Mouse (Mus musculus) adrenal gland, adult 8-10 months (tissue): ENCODE data around the gene Polr3b. TPM values are rescaled to one million over a fixed set of nuclear protein-coding genes. Genes with fewer than 3 reads are reported as not detected.

Experiments
- DNase-seq: peaks from one replicate; pipeline ENCODE4 v3.0.0; 2022
- total RNA-seq, 4 experiments: library from RNA; stranded (reverse); gene quantifications; 2 replicates each; pipeline ENCODE4 v1.2.4; 2022

The Polr3b gene
- total RNA-seq, 4 experiments from 2014 or later, result 27.4 to 32.3 (median 31.2) TPM

DNA sequence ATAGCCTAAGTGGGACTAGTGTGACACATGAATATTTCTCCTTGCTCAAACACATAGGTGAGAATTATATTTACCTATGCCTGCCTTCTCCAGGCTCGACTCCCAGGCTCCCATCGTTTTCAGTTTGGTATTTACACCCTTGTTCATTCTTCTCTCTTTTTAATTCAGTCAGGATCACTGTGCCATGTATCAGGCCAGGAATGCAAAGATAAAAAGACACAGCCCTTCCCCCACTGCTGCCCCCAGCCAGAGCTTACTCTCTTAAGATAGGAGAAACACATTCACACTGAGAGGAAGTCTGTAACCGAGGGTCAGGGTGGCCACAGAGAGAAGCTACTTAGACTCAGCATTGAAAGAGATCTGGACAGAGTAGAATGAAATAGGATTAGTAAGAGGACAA lies 10.4 kb upstream of the Polr3b start:
- no peak for DNase-seq

DNA sequence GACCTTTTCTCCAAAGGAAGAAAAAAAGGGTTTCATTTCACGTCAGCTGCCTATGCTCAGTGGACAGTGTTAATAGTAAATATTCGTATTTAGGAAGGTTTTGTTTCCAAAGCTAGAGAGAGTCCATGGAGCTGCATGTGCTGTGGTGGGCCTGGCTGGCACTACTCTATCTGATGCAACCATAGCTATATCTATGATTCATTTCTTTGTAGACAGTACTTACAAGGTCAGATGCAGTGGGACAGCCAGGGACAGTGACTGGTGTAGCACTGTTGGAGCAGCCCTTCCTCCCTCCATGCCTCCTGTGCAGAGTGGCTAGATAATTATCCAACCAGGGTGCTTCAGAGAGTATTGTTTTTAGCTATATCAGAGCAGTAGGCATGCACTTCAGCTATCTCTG lies 9.8 kb upstream of the Polr3b start:
- DNase-seq, result peak; percentile 67

DNA sequence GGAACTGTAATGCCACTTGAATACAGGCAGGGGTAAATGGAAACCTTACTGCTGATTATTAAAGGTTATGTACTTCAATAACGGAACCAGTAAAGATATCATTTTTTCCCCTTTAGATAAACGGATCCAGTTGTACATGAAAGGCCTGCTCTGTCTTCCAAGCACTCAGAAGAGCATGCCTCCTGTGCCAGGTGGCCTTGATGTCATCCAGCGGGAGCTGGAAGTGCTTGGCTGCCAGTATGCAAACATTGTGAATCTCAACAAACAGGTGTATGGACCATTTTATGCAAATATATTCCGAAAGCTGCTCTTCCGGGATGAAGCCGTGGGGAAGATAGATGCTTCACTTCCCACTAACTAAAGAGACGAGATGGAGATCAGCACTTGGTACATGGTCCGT lies 8.7 kb upstream of the Polr3b start:
- DNase-seq, result no peak

DNA sequence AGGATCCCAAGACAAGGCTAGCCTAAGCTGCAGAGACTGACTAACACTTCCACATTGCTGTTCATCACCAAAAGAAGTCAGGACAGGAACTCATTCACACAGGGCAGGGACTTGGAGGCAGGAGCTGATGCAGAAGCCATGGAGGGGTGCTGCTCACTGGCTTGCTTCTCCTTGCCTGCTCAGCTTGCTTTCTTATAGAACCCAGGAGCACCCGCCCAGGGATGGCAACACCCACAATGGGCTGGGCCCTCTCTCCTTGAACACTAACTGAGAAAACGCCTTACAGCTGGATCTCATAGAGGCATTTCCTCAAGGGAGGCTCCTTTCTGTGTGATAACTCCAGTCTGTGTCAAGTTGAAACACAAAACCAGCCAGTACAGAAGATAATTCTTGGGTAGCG lies 7.0 kb upstream of the Polr3b start:
- DNase-seq, result no peak

DNA sequence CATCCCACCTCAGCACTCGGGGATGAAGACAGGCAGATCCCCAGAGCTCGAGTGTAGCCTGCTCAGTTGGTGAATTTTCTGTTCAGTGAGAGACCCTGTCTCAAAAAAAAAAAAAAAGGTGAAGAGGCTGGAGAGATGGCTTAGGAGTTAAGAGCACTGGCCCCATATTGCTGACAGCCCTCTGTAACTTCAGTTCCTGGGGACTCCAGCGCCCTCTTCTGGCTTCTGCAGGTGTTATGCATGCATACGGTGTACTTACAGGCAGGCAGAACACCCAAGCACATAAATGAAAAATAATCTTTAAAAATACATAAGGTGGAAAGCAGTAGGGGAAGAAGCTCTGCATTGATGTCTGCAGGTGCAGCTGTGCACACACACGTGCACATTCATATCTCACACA lies 9.1 kb downstream of the Polr3b start:
- no peak for DNase-seq

DNA sequence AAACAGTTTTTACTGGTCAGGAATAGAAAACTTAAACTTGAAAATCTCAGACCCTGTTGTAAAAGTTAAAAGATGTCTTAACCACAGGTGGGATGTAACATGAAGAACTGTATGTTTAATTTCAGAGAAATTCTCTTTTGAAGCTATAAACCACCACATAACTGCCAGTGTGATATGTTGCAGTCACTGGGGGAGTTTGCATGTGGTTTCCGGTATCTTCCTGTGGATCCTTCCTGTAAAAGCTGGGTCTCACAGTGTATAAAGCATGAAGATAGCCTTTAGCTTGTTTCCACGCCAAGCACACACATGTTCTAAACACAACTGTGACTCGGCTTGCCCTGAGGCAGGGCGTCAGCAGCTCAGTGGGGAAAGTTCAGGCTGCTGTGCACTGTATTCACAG lies 9.9 kb downstream of the Polr3b start:
- DNase-seq, result no peak

DNA sequence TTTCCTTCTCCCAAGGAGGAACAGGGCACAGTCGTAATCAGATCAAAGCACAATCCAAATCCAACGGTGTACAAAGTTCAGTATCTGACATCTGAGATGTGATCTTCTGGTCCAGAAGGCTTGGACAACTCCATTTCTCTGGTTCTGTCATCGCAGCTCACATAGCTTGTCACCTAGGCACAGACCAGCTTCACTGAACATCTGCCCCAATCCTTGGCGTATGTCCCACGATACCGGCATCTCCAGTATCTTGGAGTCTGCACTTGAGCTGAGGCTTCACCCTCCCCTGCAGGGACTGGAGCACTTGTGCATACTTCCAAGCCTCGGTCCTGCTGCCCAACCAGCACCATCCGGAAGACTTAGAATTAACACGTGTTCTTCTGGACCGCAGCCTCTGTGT lies 14.6 kb downstream of the Polr3b start:
- no peak for DNase-seq

DNA sequence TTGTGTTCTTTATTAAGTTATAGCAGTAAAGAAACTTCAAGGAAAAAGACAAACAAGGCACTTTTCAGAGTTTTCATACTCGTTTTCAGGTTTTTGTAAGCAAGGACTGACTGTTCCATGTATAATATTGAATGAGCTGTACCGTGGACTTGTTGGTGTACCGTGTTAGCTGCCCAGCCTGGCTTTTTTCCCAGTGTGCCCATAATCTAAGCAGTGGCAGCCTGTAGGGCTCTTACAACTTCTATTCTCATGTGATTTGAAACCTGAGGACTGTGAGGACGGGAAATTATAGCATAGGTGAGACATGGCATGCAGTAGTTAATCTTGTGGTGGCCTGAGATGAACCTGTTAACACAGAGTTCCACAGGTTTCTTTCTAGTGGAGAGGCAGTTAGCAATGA lies 16.3 kb downstream of the Polr3b start:
- DNase-seq, result no peak

DNA sequence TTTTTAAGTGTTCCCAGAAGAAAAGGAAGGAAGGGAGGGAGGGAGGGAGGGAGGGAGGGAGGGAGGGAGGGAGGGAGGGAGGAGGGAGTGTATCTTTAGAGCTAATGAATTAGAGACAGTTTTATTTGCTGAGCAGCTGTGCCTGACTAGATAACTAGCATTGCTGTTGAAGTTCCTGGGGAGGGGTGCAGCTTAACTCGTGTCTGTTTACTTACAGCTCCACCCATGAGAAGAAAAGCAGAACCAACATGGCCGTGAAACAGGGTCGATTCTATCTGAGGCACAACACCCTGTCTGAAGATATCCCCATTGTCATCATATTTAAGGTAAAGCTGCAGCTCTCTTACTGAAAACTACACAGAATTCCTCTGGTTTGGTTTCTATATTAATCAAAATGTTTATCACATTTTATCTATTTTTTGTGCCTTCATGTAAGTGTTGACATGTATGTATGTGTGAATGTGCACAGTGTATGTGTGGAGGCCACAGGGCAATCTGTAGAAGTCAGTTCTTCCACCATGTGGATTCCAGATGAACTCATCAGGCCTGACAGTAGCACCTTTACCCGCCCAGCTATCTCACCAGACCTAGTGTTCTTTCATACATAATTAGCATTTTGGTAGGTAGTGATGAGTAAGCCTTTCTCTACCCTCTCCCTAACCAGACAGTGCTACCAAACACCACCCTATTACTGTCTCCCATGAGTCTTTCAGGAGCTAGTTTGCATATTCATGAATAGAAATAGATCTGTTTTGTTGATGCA lies 17.6 kb downstream of the Polr3b start:
- DNase-seq, result no peak

DNA sequence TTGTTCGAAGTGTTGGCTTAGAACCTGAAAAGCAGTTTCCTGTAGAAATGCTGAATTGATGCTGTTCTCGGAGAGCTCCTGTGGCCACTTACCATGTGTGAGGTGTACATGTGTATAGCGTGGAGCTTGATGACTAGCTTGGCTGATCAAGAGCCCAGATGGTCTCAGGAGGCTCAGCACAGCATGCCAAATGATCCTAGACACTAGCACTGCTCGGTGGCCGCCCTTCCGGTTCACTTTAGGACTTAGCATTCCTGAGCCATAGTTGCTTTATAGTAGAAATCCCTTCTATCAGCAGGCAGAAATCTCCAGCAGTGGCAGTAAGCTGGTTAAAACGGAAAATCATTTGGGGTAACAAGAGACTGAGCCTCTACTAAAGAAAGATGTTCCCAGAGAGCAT lies 18.8 kb downstream of the Polr3b start:
- DNase-seq, result no peak

DNA sequence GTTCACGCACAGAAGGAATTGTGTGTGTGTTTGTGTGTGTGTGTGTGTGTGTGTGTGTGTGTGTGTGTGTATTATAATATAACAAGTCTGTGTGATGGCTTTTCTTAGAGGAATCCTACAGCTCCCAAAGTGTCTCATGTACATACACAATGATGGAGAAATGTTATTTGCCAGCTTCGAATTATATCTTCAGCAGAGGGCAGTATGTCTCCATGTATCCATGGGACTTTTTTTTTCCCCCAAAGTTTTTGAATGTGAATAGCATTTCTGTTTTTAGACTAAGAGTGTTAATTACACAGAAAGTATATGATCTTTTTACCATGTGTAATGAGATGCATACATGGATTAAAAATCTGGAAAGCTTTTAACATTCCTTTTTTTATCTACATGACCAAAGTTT lies 19.5 kb downstream of the Polr3b start:
- no peak for DNase-seq

DNA sequence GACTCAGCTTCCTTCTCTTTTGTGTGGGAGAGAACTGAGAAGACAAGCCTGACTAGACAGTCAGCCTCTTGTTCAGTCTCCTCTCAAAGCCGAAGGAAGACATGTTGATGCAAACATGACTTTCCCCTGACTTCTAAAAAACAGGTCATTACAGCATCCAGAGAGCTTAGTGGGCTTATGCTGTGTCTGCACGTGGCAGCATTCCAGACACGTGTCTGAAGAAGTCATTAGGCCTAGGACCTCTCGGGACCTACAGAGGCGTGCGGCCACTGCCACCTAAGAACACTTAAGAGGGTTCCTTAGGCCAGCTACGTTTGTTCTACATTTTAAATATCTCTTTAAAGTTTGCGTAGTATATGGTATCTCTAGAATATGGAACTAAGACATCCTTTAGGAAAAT lies 23.8 kb downstream of the Polr3b start:
- no peak for DNase-seq

DNA sequence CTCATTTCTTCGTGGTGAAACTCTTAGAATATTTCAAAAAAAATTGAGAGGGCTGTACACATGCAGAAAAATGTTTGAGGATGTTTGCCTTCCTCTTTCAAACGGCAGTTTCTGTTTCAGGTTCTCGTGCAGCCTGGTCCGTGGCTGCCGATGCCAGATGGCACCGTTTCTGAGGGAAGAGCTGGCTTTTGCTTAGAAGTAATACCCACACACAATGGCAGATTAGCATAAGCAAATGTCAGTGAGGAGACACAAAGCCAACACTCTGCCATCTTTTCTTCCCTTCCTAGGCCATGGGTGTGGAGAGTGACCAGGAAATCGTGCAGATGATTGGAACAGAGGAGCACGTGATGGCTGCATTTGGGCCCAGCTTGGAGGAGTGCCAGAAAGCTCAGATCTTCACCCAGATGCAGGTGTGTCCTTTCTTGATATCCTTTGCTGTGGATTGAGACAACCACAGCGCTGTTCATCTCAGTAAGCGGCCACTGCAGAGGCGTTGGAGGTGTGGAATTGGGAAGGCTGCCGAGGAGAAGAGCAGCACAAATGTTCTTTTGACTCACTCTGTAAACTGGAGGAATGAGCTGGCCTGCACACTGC lies 24.5 kb downstream of the Polr3b start:
- DNase-seq, result no peak

DNA sequence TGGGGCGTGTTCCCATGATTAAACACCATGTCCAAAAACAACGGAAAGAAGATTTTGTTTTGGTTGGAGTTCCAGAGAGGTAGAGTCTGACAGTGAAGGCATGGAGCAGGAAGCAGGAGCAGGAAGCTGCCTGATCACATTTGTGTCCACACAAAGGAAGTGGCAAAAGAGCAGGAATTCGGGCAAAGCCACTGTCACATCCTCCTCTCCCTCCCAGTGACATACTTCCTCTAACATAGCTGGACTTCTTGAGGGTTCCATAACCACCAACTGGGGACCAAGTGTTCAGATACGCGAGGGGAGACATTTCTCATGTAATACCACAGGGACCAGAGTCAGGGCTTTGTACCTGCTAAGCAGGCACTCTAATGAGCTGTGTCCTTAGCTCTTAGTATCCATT lies 25.2 kb downstream of the Polr3b start:
- DNase-seq, result no peak

DNA sequence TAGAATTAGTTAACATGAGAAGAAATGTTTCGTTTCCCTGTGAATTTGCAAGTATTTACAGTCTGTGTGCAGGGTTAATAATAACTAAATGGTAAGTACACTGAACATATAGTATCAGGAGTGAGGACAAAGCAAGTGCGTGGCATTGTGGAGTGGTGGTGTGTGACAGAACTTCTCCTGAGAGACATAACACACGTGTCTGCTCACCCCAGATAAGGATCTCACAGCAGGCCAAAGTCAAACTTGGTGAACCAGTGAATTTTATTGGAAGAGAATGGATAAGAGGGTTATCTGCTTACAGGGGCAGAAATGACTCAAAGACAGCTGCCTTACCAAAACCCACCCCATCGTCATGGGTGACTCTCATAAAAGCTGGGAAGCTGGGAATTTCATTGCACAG lies 26.8 kb downstream of the Polr3b start:
- no peak for DNase-seq

DNA sequence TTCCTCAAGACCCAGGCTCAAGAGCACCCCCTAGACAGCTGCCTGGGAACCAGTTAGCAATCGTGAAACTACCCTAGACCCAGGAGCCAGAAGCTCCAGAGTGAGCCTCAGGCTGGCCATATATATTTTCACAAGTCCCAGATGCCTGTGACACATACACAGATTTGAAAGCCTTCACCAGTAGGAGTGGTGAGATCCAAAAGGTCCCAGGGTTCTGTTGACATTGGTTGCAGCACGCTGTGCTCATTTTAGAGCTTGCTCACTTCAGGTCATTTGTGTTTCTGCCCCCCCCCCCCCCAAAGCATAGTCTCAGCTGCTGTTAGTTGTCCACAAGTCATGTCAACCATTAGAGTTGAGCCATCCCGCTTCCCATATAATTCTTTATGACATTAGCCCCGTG lies 31.9 kb downstream of the Polr3b start:
- no peak for DNase-seq

DNA sequence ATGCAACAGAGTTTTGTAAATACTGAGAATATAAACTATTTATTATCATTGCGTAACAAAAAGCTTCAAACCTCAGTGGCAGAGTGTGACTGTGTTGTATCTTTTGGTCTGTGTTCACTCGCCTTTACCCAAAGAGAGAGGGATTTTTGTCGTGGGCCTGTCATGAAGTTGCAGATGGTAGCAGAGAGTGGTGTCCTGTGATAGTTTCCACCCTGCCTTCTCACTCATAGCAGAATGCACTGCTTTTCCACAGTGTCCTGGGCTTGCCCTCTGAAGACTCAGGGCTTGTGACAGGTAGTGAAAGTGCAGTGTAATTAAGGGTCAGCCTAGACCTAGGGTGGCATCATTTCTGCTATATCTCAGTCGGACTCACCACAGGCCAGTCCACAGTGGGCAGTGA lies 32.6 kb downstream of the Polr3b start:
- no peak for DNase-seq

DNA sequence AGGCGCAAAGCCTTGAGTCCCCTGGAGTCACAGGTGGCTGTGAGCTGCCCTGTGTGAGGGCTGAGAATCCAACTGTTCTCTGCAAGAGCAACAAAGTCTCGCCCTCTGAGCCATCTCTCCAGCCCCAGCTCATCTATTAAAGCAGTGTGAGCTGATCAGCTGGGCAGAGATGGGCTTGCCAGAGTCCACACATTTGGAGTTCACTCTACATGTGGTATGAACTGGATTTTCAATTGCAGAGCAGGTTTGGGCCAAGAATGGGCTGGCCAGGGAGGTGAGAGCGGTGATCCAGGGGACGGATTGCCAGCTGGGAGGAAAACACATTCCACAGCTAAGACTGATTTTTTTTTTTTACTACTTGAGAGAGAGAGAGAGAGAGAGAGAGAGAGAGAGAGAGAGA lies 34.5 kb downstream of the Polr3b start:
- DNase-seq, result no peak

DNA sequence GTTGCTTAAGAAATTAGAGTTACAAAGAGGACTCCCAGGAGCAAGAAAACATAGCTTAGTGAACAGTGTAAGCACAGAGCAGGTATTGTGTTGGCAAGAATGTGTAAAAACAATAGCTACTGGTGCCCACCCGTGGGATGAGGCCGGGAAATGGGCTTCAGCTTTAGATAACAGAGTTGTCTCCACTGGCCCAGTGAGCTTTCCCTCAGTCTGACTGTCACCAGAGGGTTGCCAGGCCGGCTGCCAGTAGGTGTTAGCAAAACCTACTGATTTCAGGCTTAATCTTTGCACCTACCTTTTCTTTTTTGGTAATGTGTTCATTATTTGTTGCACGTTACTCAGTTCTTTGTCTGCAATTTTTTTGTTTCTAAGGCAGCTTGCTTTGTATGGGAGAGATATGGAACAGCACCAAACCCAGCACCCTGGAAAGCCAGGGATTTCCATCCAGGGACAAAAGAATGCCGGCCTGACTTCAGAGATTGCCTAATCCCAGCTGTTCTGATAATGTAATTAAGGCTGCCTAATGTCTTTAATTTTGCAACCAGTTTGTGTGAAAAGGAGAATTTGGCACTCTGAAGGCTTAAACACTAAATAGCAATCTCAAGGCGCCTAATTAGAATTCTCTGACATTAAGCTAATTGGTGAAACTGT lies 35.5 kb downstream of the Polr3b start:
- no peak for DNase-seq

DNA sequence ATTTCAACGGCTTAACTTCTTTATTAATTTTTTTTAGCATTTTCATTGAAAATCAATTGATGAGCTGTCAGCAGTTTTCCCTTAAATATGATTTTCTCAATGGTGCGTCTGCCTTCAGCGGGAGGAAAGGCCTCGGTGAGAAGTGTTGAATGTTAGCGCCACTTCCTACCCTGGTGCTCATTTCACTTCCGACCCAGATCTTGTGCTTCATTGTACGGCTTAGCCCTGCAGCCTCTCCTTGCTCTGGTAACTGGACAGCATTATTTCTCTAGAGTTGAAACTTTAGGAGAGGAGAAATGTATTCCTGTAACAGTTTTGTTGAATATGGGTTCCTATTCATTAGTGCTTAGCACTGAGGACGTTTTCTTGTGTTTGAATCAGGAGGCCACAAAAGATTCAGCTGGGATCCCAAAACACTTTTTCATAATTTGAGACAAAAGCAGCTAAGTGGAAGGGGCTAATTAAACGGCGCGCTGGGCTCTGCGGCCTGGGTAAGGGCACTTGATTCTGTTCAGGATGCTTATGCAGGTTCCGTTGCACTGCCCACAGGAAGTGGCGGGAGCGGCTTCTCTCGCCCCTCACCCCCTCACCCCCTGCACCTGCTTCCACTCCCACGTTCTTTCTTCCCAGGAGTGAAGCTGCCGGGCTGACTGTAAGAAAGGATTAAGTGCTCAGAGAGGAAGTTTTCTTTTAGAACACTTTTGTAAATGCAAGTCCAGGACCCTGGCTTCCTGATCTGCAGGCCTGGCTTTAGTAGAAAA lies 36.2 kb downstream of the Polr3b start:
- DNase-seq, result no peak

DNA sequence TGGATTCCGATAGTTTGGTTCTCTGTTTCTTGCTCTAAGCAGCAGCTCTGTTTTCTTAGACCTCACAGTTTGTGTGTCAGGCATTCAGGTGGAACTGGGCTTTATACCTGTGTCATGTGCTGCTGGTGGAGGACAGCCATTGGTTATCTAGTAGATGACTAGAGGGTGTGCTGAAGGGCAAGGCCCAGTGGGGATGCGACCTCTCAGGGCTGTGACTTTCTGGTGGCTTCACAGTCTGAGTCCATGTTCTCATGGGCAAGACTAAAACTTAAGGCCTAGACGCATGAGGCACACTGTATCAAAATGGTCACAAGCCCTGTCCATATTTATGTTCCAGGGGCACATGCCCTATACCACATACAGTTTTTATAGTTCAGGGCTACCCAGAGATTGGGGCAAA lies 37.2 kb downstream of the Polr3b start:
- no peak for DNase-seq

DNA sequence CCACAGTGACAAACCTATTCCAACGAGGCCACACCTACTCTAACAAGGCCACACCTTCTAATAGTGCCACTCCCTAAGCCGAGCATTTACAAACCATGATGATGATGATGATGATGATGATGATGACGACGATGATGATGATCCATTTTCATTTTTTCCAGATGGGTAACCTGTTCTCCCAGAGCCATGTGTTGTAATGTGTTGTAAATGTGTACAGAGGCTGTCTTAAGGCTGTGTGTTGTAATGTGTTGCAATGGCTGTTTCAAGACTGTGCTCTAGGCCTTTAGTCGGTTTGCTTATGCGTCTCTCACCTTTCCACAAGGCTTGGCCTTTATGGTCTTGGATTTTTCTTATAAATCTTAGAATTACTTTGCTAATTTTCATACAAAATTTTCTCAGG lies 40.0 kb downstream of the Polr3b start:
- DNase-seq, result no peak

DNA sequence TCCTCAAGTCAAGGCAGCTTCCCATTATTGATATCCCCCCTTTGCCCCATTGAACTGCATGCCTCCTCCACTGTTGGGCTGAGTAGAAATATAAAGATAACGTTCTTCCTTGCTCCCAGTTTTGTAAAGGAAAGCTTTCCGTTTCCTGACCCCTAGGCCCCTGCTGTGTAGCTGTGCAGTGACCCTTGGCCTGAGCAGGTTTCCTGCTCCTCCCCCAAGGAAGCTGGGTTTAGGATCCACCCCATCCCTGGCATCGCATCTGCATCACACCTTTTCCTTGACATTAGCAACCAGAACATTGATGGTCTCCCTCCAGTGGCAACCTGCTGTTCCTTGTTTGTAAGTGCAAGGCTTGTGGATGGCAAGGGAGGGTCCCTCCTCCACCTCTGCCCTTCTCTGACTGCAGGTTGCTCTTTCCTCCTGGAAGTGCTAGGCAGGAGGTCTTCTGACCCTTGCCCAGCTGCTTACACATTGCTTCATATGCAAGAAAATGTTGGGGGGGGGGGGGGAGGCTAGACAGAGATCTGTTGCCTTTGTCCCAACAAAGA lies 43.7 kb downstream of the Polr3b start:
- DNase-seq, result no peak
